Mouse (Mus musculus) monocyte, adult 59 days (primary cell): ENCODE data around the gene Mapk1ip1. TPM values are rescaled to one million over a fixed set of nuclear protein-coding genes. Genes with fewer than 3 reads are reported as not detected.

Source experiments
- total RNA-seq, 2 experiments: library from RNA; stranded (reverse); gene quantifications; one replicate each; pipeline ENCODE4 v1.2.4; 2023

Gene Mapk1ip1
- 10 to 100 TPM; 23.6 to 24.1 TPM for total RNA-seq

DNA sequence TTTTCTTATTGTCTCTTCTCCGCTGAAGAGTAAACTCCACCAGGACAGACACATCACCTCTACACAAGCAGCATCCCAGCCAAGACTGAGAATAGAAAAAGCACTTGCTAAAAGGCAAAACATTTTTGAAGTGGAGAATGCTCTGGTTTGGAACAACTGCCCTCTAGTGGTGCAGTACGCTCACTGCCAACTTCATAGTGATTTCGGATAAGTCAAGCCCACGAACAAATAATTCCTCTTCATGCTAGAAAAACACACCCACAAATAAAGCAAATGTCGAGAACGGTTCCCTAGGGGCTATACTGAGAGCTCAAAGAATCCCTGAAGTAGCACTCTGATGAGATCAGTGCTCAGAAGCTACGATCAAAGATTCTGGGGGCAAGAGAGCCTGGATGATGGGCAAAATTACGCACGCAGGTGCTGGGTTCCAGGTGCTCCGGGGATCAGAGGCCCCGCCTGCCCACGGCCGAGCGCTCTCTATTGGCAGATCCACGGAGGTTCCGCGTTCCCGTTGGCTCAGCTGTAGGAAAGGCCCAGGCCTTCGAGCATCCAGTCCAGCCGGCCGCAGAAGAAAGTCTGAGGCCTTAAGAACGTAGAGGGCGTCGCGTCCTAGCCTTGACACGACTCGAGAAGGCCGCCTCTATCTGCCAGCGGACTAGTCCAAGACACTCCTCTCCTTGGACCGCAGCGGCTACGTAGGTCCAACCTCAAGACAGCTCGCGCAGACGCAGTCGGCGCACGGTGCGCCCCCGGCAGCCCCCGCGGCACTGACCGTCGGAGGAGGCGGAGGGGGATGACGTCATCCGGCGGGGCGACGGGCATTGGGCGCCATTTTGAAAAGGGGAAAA is at the start of gene Mapk1ip1, which contains the start of gene Ppp2r2d:
Gene Mapk1ip1, minus strand, starts transcription at position 730 of the 848 bp plus-strand sequence.
Gene Ppp2r2d, plus strand, starts transcription at position 536 of the 848 bp plus-strand sequence.

Other genes with a start within 250 kb of the Mapk1ip1 start
- 10 to 100 TPM; 44.3 to 51.9 TPM for gene Ppp2r2d, start 194 bp downstream of the Mapk1ip1 start, total RNA-seq
- 1 to 10 TPM; 9.5 to 10.0 TPM for gene Bnip3, start 63.2 kb upstream of the Mapk1ip1 start, total RNA-seq
- not detected for gene Jakmip3, start 94.5 kb upstream of the Mapk1ip1 start, total RNA-seq
- not detected for gene Dpysl4, start 239.7 kb upstream of the Mapk1ip1 start, total RNA-seq